Mouse (Mus musculus) Patski (cell line): Measurements from ENCODE around the gene Ccdc116. TPM values are rescaled to one million over a fixed set of nuclear protein-coding genes. Genes with fewer than 3 reads are reported as not detected.

Source experiments
- ATAC-seq: fragments of 100-300 bp; one replicate; pipeline ENCODE4 v1.8.0; 2021
- CTCF ChIA-PET: fragments of 350-600 bp; sonication (Branson Sonifier 250); formaldehyde crosslinking; loops from one replicate; lab custom pipeline; 2022; ENCODE audit warnings: inconsistent platforms; lab: Charles Lee
- POLR2A ChIA-PET: fragments of 350-600 bp; sonication (Branson Sonifier 250); formaldehyde crosslinking; loops from one replicate; lab custom pipeline; 2022; ENCODE audit warnings: antibody characterized with exemption, inconsistent platforms; lab: Charles Lee
- DNase-seq: peaks from one replicate; pipeline ENCODE4 v3.0.0-alpha.2; 2011; ENCODE audit warnings: low read depth, low spot score
- H3K27me3 ChIP-seq: fragments of 371-371 bp; one replicate; pipeline ENCODE4 v1.5.1; 2021
- CTCF ChIP-seq: fragments of 100-300 bp; IDR thresholded peaks from one replicate; pipeline ENCODE4 v1.5.1; 2021
- in situ Hi-C: fragments of 300-500 bp; cut with MboI; formaldehyde crosslinking; loops from 3 replicates; pipeline ENCODE4 v1.11.1; 2018; ENCODE audit warnings: low pct_unique_long_range_greater_than_20kb, mixed read lengths
- polyA plus RNA-seq: library from polyadenylated mRNA; unstranded; gene quantifications from one replicate; pipeline ENCODE4 v1.2.3, GENCODE M21; 2021

Gene Ccdc116
- polyA plus RNA-seq, 1 experiment from 2014 or later = 0.21 TPM

DNA sequence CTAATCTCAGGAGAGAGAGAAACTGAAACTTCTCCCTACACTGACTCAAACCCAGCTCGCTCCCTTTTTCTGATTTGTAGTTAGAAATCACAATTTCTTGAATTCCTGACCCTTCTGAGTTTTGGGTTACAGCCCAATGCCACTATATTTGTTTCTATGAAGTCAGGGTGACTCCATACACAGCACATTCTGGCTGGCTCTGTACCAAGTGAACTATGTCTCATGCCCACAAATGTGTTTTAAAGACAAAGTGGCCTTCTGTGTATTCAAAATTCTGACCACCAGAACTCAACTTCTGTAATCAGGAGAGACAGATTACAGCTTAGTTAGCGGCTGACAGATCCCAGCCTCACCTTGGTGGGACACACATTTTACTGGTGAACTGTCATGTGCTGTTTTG lies 7.3 kb upstream of the Ccdc116 start:
- TF ChIP-seq CTCF = no peak
- in situ Hi-C loops = no loop called here
- ChIA-PET POLR2A (interaction anchor here (1.4 kb wide), 1 partner anchor 14 kb away, joined by 5 read pairs; no protein-coding TSS in a partner anchor), CTCF (no interaction called here)
- H3K27me3 ChIP-seq = no peaks in the 10 kb centered on the region
- ATAC-seq (no peak), DNase-seq (no peak)

DNA sequence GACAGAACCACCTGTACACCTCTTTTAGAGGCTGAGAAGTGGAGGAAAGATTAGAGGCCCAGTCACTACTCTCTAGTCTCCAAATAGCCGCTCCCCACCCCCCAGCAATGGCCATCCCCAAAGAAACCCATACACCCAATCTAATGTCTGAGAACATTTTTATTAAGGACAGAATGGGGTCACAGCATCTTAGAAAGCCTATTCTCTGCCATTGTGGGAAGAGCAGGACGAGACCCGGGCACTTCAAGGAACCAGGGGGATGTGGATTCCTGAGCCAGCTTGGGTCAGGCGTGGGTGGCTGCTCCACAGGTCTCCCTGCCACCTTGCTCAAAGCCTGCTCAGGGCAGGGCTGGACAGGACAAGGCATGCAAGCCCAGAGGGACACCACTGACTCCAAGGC lies 4.8 kb upstream of the Ccdc116 start:
- ChIA-PET CTCF (no interaction called here), POLR2A (no interaction called here)
- ATAC-seq = no peak
- in situ Hi-C loops = no loop called here
- DNase-seq = no peak
- no peaks in the 10 kb centered on the region for H3K27me3 ChIP-seq
- no peak for TF ChIP-seq CTCF

DNA sequence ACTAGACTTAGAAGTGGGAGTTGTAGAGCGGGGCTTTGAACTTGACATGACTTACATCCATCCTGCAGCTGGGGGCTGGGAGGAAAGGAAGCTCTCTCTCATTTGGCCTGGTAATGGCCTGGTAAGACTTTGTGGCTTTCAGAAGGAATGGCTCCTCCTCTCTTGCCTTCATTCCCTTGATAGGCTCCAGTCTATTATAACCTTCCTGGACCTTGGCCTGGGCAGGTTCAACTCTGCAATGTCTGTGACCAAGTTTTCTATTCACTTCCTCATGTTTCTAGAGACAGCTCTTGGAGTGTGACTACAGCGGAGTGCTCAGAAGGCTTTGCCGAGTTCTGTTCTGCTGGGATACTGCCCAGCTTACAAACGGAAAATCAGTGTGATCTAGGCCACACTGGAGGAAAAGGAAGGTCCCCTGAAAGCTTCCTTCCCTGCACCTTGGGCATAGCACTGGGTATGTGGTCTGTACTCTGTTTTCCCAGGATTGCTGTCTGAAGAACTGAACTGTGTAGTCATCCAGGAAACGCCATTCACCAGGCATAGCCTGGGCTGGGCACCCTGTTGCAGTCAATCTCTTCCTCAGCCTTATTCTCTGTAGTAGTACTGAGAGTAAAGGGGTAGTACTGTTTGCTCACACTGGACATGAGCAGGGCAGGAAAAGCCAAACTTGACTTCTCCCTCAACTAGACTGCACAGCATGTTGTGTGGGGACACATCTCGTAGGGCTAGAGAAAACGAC lies 3.7 kb upstream of the Ccdc116 start:
- no peak for ATAC-seq
- POLR2A ChIA-PET = no interaction called here

DNA sequence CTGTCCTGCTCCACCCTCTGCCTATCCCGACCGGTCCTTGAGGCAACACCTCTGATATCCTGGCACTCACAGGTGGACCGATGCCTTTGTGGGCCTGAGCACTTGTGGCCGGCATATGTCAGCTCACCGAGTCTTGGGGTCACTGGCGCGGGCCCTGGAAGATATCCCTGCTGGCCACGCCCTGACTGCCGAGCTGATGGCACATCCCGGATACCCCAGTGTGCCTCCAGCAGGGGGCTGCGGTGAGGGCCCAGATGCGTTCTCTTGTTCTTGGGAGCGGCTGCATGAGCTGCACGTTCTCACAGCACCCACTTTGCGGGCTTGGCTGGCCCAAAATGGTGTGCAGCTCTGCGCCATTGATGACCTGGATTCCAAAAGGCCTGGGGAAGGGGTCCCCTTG lies 1.1 kb upstream of the Ccdc116 start:
- DNase-seq (no peak), ATAC-seq (no peak)
- no peak for TF ChIP-seq CTCF
- H3K27me3 ChIP-seq = no peaks in the 10 kb centered on the region
- ChIA-PET POLR2A (no interaction called here), CTCF (no interaction called here)
- in situ Hi-C loops = no loop called here

More for the DNA sequence above, 3.7 kb upstream of the Ccdc116 start:
- H3K27me3 ChIP-seq = no peaks in the 10 kb centered on the region
- in situ Hi-C loops = no loop called here
- CTCF ChIA-PET = no interaction called here
- no peak for DNase-seq
- TF ChIP-seq CTCF = no peak

DNA sequence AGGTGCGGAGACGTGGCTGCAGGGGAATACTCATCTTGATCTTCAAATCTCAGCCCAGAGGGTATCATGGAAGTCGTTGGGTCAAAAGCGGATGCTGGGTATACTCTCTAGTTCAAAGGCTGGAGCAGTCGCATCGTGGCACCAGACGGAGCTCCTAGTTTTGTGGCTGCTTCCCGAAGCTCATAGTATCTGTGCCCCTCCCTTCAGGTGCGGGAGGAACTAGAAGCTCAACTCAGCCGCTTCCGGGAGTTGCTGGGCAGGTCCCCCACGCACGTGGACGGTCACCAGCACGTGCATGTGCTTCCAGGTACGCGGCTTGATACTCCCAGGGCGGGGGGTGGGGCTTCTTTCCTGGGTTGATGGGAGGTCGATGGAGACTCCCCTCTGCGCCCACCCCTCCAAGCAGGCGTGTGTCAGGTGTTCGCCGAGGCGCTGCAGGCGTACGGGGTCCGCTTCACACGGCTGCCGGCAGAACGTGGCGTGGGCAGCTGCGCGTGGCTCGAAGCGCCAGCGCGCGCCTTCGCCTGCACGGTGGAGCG lies 431 bp upstream of the Ccdc116 start:
- peak; percentile 8 for ATAC-seq
- ChIA-PET POLR2A (no interaction called here), CTCF (no interaction called here)
- in situ Hi-C loops = no loop called here
- DNase-seq = no peak
- TF ChIP-seq CTCF = no peak
- no peaks in the 10 kb centered on the region for H3K27me3 ChIP-seq

DNA sequence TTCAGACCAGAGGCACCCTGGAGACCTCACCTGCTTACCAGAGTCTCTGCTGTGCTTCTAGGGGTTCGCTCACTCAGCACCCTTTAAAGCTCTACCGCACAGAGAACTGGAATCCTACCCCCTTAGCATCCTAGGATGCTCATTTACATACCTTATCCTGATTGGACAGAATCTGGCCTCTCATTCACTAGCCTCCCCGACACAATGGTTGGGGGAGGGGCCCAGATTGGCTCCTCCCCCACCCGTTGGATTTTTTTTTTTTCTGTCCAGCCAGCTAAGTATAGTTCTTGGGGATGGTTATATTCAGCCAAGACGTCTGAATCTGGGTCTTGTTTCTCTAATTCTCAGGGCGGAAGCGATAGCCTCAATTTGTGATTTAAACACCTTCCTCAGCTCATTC lies 2.7 kb downstream of the Ccdc116 start, which contains the start of gene Ydjc:
Gene Ydjc (plus strand): TSS at position 283 of the 400 bp plus-strand sequence.
- no peaks in the 10 kb centered on the region for H3K27me3 ChIP-seq
- in situ Hi-C loops = no loop called here

DNA sequence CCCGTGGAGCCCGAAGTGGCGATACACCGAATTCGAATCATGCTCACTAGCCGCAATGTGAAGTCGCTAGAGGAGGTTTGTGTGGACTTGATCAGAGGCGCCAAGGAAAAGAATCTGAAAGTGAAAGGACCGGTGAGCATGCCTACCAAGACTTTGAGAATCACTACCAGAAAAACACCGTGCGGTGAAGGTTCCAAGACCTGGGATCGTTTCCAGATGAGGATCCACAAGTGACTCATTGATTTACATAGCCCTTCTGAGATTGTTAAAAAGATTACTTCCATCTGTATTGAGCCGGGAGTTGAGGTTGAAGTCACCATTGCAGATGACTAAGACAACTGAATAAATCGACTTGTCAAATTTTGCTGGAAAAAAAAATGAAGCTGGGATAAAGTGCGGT lies 9.7 kb downstream of the Ccdc116 start:
- in situ Hi-C loops = no loop called here
- DNase-seq = no peak
- POLR2A ChIA-PET = no interaction called here

More for the DNA sequence above, 2.7 kb downstream of the Ccdc116 start, which contains the start of gene Ydjc:
- no peak for DNase-seq
- no peak for TF ChIP-seq CTCF
- no peak for ATAC-seq
- POLR2A ChIA-PET = interaction anchor here (0.6 kb wide), 1 partner anchor 23 kb away, joined by 3 read pairs; no protein-coding TSS in a partner anchor
- CTCF ChIA-PET = no interaction called here

DNA sequence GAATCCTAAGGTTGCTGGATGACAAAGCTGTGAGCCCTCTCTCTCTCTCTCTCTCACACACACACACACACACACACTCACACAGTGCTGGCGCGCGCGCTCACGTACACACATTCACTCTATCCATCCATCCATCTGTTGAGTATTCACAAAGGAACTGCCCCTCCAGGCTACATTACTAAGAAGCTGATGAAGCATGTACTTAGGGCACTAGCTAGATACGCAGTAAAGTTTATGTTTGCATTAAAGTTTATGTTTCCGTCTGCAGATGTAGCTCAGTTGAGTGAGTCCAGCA lies 14.2 kb downstream of the Ccdc116 start:
- in situ Hi-C loops = loop anchor here (5.0 kb wide), 2 partner anchors 69 to 149 kb away; partner anchors contain the start of gene Ube2l3
- TF ChIP-seq CTCF = no peak
- ATAC-seq = no peak
- CTCF ChIA-PET = interaction anchor here (1.4 to 1.7 kb wide), 5 partner anchors 10 to 175 kb away, joined by 3 to 5 read pairs (median 3); no protein-coding TSS in a partner anchor
- no peaks in the 10 kb centered on the region for H3K27me3 ChIP-seq
- DNase-seq = no peak
- POLR2A ChIA-PET = no interaction called here

More for the DNA sequence above, 9.7 kb downstream of the Ccdc116 start:
- no peaks in the 10 kb centered on the region for H3K27me3 ChIP-seq
- CTCF ChIA-PET = interaction anchor here (1.0 kb wide), 1 partner anchor 71 kb away, joined by 3 read pairs; the partner anchor contains the start of gene Rimbp3
- no peak for ATAC-seq
- TF ChIP-seq CTCF = no peak

DNA sequence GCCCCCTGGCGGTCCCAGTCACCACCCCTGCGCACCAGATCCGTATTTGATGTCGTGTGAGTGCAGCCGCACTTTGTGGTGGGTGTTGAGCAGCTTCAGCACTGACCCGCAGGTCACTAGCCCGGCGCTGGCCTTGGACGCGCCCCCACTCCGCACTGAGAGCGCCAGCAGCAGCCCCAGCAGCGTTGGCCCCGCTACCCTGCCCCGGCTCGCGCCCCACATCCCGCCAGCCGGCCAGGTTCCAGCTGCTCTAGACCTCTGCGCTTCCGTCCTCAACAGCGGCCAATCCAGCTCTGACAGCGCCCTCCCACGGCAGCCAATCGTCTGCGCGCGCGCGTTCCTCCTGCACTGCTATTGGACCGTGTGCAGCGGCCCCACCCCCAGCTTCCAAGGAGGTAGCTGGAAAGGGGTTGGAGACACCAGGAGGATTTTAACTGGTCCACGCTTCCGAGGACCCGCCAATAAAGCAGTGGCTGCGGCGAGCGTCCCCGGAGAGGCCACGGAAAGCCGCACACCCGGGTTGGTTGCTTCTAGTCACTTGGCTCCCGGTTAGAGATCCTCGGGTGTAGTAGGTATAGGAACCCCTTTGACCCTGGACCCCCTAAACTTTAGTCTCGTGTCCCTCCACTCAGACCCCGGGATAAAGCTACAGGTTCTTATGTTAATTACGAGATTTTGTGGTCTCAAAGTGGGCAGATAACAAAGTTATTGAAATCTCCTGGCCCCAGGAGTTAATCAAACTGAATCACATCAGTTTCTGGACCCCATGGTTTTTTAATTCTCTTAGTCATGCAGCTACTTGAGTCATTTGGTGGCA lies 14.7 kb downstream of the Ccdc116 start, which contains the start of gene Sdf2l1:
Gene Sdf2l1 (minus strand): TSS at position 295 of the 817 bp plus-strand sequence.
- ChIA-PET CTCF (interaction anchor here (1.3 to 1.7 kb wide), 6 partner anchors 9 to 176 kb away, joined by 3 to 5 read pairs (median 4); no protein-coding TSS in a partner anchor), POLR2A (no interaction called here)
- DNase-seq (peak; percentile 83), ATAC-seq (peak; percentile 99)
- no peak for TF ChIP-seq CTCF
- H3K27me3 ChIP-seq = no peaks in the 10 kb centered on the region
- in situ Hi-C loops = loop anchor here (5.0 kb wide), 2 partner anchors 70 to 150 kb away; partner anchors contain the start of gene Ube2l3
